Mouse (Mus musculus): ENCODE measurements around the gene Yeats4. TPM values are rescaled to one million over a fixed set of nuclear protein-coding genes. Genes with fewer than 3 reads are reported as not detected.

The Yeats4 gene
- total RNA-seq, 2 experiments from 2014 or later = 29.3 to 30.2 TPM

DNA sequence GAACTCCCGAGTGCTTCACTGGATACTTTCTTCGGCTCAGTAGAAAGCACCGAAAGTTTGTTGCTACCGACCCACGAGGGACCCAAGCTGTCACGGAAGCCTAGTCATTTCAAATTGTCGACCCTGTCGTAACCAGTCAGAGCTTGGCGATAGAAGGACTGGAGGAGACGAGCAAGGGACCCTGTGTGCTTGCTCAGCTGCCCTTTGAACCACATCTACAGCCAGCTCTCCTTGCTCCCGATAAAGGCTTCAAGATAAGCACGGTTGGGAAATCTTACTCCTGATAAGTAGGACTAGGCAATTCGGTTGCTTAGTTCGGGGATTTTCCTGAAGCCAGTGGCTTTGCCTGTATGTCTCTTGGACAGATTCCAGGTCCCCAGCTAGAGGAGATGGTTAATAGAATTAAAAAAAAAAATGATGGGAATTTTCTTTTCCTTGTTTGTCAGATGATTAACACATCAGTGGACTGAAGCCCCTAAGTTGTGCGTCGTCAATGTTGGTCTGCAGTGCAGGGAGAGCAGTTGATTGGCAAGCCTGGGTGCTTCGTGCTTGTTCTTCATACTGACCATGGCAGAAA is 21.2 kb downstream of the Yeats4 start:
- DNase-seq = no peak

- no peak for DNase-seq
Measured at GRCm38 (mm10) chr10:117199701-117200100, 24.6 kb downstream of the Yeats4 start.

- no peak for DNase-seq
Measured at GRCm38 (mm10) chr10:117196696-117197095, 27.6 kb downstream of the Yeats4 start.

- DNase-seq = no peak
Measured at GRCm38 (mm10) chr10:117195748-117196147, 28.6 kb downstream of the Yeats4 start.

GRCm38 (mm10) chr10:117195005-117195404 is 29.3 kb downstream of the Yeats4 start:
- DNase-seq = no peak

GRCm38 (mm10) chr10:117193364-117193763 is 30.9 kb downstream of the Yeats4 start:
- no peak for DNase-seq

- no peak for DNase-seq
Measured at GRCm38 (mm10) chr10:117185399-117186089, 38.8 kb downstream of the Yeats4 start.

- DNase-seq = peak in 1 of 2 experiments; percentile 11
Measured at GRCm38 (mm10) chr10:117181098-117181497, 43.2 kb downstream of the Yeats4 start.

DNA sequence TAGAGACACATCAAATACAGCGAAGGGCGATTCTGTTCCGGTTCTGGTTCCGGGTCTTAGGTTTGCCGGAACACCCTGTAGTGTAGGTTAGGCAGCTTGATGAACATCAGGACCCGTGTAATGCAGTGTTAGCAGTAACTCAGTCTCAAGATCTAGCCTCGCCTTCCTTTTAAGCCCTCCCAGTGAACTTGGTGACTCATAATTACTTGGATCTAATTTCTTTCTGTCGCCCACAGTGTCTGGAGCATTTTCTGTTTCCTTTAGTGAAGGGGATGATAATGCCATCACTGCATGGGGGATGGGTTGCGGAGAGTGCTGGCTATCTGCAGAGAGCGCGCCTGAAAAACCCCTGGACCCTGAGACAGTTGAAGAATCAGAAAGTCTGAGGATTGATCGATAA is 49.7 kb downstream of the Yeats4 start:
- DNase-seq = no peak

- no peak for DNase-seq
Measured at GRCm38 (mm10) chr10:117173566-117174438, 50.5 kb downstream of the Yeats4 start.

- DNase-seq = no peak
Measured at GRCm38 (mm10) chr10:117173111-117173510, 51.2 kb downstream of the Yeats4 start.

- DNase-seq = no peak
Measured at GRCm38 (mm10) chr10:117172069-117172468, 52.2 kb downstream of the Yeats4 start.

GRCm38 (mm10) chr10:117166785-117167425 is 57.4 kb downstream of the Yeats4 start:
- no peak for DNase-seq

Other genes starting within 250 kb of the Yeats4 start
- 1 to 10 TPM; 6.0 to 7.6 TPM for gene Best3, start 238.2 kb downstream of the Yeats4 start, total RNA-seq (2021)
- 100 to 1,000 TPM; 231 to 321 TPM for gene Lrrc10, start 179.2 kb downstream of the Yeats4 start, total RNA-seq (2021)
- 100 to 1,000 TPM; 130 to 135 TPM for gene Cct2, start 160.7 kb downstream of the Yeats4 start, total RNA-seq (2021)
- gene Frs2, start 76.0 kb downstream of the Yeats4 start, total RNA-seq (2021) = 10 to 100 TPM; 15.3 to 16.4 TPM
- gene 9530003J23Rik, start 14.2 kb upstream of the Yeats4 start, total RNA-seq (2021) = not detected
- gene Lyz2, start 57.8 kb upstream of the Yeats4 start, total RNA-seq (2021) = 100 to 1,000 TPM; 145 to 223 TPM
- 10 to 100 TPM; 12.8 to 28.5 TPM for gene Lyz1, start 68.4 kb upstream of the Yeats4 start, total RNA-seq (2021)
- gene Cpsf6, start 155.5 kb upstream of the Yeats4 start, total RNA-seq (2021) = 10 to 100 TPM; 31.3 to 34.7 TPM

All from heart, adult 18-20 months (tissue).